Mouse (Mus musculus) Muller cell, postnatal 12 days (primary cell): Measurements from ENCODE around the gene Prmt7.
"Not testable (repeated sequence)": the region's sequence is repeated elsewhere in the genome, so short reads cannot be mapped to it uniquely, and the experiment has no call there.

Experiments
- DNase-seq: peaks from one replicate; pipeline ENCODE4 v3.0.0-alpha.2; 2015; ENCODE audit errors: inconsistent ontology term

The Prmt7 gene

GRCm38 (mm10) chr8:106210821-106211345 lies at the start of gene Prmt7, which contains the start of gene Slc7a6os:
Gene Prmt7, plus strand, starts transcription at chr8:106210936.
Gene Slc7a6os, minus strand, starts transcription at chr8:106210935.
- DNase-seq = peak; percentile 97

- DNase-seq = no peak
These were observed 47.5 kb upstream of the Prmt7 start for GRCm38 (mm10) chr8:106163251-106163650.

DNA sequence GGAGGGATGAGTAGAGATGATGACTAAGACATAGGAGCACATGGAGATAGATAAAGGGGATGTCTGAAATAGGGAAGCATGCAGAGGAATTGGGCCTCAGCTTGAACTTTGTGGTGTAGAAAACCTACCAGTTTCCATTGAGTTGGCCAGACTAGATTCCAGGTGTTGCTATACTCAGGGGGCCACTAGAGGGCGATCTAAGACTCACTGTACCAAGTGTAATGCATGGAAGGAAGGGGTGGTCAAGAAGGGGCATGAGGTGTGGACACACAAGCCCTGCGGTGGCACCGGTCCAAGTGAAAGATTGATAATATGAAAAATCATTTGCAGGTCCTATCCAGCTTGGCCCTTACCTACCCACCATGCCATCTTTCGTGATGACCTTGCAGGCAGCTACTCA lies 45.3 kb upstream of the Prmt7 start:
- peak; percentile 53 for DNase-seq

GRCm38 (mm10) chr8:106168356-106169016 lies 42.2 kb upstream of the Prmt7 start, which contains the start of gene Slc7a6:
Gene Slc7a6, plus strand, starts transcription at chr8:106168857.
- peak; percentile 91 for DNase-seq

- DNase-seq = peak; percentile 64
These were observed 41.5 kb upstream of the Prmt7 start for GRCm38 (mm10) chr8:106169017-106169933.

GRCm38 (mm10) chr8:106169934-106170480 lies 40.7 kb upstream of the Prmt7 start:
- DNase-seq = no peak

- DNase-seq = no peak
These were observed 37.2 kb upstream of the Prmt7 start for GRCm38 (mm10) chr8:106173566-106173965.

DNA sequence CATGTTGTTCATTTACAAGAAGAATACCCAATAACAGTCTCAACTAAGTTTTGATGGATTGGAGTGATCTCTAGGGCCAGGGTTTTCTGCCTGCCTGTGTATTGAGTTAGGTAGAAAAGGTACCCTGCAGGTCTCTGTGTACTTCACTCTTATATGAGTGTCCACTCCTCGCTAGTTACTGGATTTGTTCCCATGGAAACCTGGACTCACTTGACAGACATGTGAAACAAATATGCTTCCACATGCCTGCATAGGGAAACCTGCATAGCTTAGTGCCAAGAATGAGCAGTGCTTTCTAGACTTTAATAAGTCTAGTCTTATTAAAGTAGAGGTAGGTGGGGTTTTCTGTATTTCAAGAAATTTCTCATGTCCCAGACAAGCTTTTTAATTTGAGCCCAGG lies 33.8 kb upstream of the Prmt7 start:
- no peak for DNase-seq

DNA sequence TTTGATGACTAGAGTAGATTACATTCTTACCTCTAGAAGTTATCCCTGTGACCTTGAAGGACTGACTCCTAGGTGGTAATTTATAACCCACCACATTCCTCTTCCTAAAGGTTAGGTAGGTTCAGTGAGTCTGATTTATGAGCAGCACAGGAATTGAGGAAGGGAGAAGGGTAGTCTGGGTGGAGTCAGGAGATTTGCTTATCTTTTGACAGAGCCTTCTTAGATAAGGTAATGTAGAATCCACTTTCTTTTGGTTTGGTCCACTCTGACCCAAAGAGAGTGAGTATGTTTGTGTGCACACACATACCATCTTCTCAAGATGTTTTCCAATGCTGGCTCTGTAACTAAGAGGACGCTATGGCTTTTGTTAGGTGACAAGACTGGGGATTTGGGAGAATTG lies 33.1 kb upstream of the Prmt7 start:
- no peak for DNase-seq

- no peak for DNase-seq
These were observed 32.3 kb upstream of the Prmt7 start for GRCm38 (mm10) chr8:106178428-106178827.

DNA sequence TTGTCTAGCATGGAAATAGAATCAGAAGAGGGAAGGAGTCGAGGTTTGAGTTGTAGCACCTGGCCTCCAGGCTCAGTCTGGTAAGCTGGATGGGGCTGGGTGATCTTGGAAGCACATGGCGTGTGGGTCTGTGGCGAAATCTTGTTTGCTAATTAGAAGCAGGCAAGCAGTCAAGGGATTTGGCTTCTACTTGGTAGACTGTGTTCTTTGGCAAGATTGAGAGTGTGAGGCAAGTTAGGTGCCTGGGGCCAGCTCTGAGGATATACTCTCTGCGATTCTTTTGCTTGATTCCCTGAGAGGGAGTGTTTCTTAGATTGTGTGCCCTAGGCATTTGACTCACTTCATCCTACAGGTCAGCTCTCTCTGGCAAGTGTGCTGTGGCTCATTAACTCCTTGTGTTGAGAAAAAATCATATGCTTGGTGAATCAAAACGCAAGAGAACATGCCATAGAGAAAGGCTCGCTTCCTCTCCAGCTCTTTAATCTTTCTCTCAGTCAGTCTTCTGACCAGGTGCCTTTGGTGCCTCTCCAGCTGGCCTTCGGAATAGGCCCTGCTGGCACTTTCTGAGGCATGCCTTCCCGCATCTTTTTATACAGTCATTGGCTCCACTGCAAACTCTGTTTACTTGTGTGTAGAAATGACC lies 25.0 kb upstream of the Prmt7 start:
- DNase-seq = no peak

GRCm38 (mm10) chr8:106186394-106186793 lies 24.3 kb upstream of the Prmt7 start:
- DNase-seq = no peak

DNA sequence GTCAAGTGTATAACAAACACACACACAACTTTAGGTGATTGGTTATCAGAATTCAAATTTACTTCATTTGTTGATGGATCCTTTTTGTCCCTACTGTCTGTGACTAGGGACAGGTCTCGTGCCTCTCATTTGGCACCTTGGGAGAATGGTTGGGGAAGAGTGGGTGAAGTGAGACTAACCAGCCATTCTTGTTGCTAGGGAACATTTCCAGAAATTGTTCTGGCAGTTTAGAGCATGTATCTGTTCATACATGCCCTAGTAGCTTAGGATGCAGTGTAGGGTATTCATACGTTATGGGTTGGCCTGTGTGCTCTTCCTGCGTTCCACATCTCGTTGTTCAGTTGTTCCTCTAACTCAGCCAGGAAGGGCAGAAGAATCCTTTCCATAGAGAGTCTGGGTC lies 21.6 kb upstream of the Prmt7 start:
- no peak for DNase-seq

- DNase-seq = no peak
These were observed 19.1 kb upstream of the Prmt7 start for GRCm38 (mm10) chr8:106191639-106192038.

DNA sequence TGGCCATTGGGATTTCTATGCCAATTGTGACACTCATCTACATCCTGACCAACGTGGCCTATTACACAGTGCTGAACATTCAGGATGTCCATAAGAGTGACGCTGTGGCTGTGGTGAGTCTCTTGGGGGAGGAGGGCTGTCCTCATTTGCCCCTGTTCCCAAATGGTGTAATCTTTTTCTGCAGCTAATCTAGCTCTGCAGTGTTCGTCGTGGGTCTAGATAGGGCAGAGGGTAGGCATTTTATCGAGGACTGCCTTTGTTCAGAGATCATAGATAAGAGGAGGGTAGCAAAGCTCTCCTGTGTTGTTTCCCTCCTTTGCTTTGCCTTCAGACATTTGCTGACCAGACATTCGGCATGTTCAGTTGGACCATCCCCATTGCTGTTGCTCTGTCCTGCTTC lies 17.6 kb upstream of the Prmt7 start:
- no peak for DNase-seq

DNA sequence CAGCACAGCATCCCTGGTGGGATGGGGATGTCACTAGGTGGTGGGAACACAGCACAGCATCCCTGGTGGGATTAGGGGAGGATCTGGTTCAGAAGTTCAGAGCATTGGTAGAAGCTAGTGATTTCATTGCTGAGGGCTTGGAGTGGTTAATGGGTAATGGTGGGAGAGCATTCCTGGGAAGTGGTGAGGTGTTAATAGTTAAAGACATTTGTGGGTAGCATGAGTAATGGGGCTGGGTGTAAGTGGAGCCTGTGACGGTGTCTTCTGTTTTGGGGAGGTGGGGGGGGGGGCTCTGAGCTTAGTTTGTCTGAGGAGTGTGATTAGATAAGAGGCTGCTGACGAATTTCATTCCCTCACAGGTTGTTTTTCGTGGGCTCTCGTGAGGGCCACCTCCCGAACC lies 16.7 kb upstream of the Prmt7 start:
- DNase-seq = no peak

- peak; percentile 69 for DNase-seq
These were observed 12.0 kb upstream of the Prmt7 start for GRCm38 (mm10) chr8:106198741-106199140.

GRCm38 (mm10) chr8:106199596-106199995 lies 11.1 kb upstream of the Prmt7 start:
- DNase-seq = not testable (repeated sequence)

GRCm38 (mm10) chr8:106210035-106210731 lies 553 bp upstream of the Prmt7 start:
- no peak for DNase-seq

- no peak for DNase-seq
These were observed 685 bp downstream of the Prmt7 start for GRCm38 (mm10) chr8:106211421-106211820.

- no peak for DNase-seq
These were observed 3.2 kb downstream of the Prmt7 start for GRCm38 (mm10) chr8:106213959-106214358.
